Mouse (Mus musculus): ENCODE measurements around the gene Cfap20. TPM values are rescaled to one million over a fixed set of nuclear protein-coding genes. Genes with fewer than 3 reads are reported as not detected.
A peak's percentile ranks its signal among the peaks of the same experiment; 100 is the strongest.

Cfap20 gene
- polyA plus RNA-seq, 1 experiment from 2014 or later, result 167 TPM

- no peak overlapping the region for H3K4me2 ChIP-seq (ENCODE audit: low read depth, low read length)
- peaks cover 34% of the 10 kb centered on the region for H3K4me1 ChIP-seq (ENCODE audit: control insufficient read depth, insufficient read depth, low read length)
- H3K27me3 ChIP-seq (ENCODE audit: control insufficient read depth, insufficient read depth, low read length), result no peaks in the 10 kb centered on the region
- H3K9me3 ChIP-seq (replicated peaks; ENCODE audit: control insufficient read depth, low read length), result no peaks in the 10 kb centered on the region
- no peak overlapping the region for H3K4me3 ChIP-seq (ENCODE audit: low read length)
- no peaks in the 10 kb centered on the region for H3K36me3 ChIP-seq (ENCODE audit: control insufficient read depth, insufficient read depth)
- H3K27ac ChIP-seq (ENCODE audit: low read length), result peak overlapping the region; percentile 61
- 39% methylated on average over 5 of the region's 5 CpGs for WGBS
- ATAC-seq (replicated peaks; ENCODE audit: extremely low read depth, insufficient read depth, low FRiP score), result no peak
- no peak overlapping the region for H3K9ac ChIP-seq (ENCODE audit: low read length)
Observed at GRCm38 (mm10) chr8:95397201-95397600, 37.5 kb downstream of the Cfap20 start.

DNA sequence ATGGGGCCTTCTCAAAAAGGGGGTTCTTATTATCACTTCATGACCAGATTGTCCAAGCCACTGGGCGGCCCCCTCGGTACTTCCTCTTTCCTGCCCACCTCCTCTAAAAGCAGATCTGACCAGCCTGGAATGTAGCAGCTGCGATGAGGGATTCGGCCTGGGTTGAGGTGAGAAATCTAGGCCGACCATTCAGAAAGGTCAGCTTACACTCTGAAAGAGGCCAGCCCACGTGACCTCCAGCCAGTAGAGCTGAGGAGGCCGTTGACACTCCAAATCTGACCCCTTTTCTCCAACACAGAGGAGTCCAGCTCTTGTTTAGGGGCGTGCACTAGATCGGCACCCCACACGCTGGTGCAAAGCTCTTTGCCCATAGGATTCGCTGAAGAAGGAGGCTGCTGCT, 37.9 kb downstream of the Cfap20 start:
- Histone ChIP-seq H3K4me3 (ENCODE audit: low read length) (no peak overlapping the region), H3K9me3 (replicated peaks; ENCODE audit: control insufficient read depth, low read length) (no peaks in the 10 kb centered on the region), H3K36me3 (ENCODE audit: control insufficient read depth, insufficient read depth) (no peaks in the 10 kb centered on the region), H3K4me2 (ENCODE audit: low read depth, low read length) (no peak overlapping the region), H3K27ac (ENCODE audit: low read length) (peak overlapping the region; percentile 61), H3K9ac (ENCODE audit: low read length) (no peak overlapping the region), H3K27me3 (ENCODE audit: control insufficient read depth, insufficient read depth, low read length) (no peaks in the 10 kb centered on the region), H3K4me1 (ENCODE audit: control insufficient read depth, insufficient read depth, low read length) (peaks cover 34% of the 10 kb centered on the region)
- 43% methylated on average over 11 of the region's 11 CpGs for WGBS
- no peak for ATAC-seq (replicated peaks; ENCODE audit: extremely low read depth, insufficient read depth, low FRiP score)

DNA sequence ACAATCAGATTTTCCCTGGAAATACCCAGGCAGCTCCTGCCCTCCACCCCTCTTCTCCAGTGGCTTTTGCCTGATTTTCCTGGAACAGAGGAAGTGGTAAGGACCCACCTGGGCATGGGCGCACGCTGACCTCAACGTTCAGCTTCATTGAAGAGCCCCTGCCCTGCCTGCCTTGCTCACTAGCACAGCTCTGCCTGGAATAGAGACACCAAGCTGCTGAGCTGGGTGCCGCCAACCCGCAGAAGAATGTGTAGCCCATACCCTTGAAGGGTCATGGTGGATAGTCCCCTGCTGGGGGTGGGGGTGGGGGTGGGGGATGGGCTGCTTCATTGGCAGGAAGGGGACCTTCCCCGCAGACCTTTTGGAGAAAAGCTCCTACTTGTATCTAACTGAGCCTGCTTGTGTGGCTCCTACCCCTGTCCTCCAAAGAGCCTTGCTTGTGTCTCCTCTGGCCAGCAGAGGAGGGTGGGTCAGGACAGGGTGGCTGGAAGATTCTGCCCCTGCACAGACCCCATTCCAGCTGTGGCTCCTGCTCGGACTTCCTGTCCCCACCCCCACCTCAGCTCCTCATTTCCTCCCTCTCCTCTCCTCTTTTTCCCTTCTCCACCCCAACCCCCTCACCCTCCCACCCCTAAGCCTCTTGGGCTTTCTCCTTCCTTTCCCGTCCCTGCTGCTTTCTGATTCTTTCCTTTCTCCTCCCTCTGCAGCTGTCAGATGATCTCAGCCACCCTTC, 39.3 kb downstream of the Cfap20 start:
- H3K9ac ChIP-seq (ENCODE audit: low read length), result peak overlapping the region; percentile 58
- H3K4me2 ChIP-seq (ENCODE audit: low read depth, low read length), result 0 out of 2 replicates have a peak overlapping the region, but pooled peaks have one; percentile 16
- 16% methylated on average over 8 of the region's 8 CpGs for WGBS
- H3K27ac ChIP-seq (ENCODE audit: low read length), result peak overlapping the region; percentile 61
- no peaks in the 10 kb centered on the region for H3K9me3 ChIP-seq (replicated peaks; ENCODE audit: control insufficient read depth, low read length)
- H3K27me3 ChIP-seq (ENCODE audit: control insufficient read depth, insufficient read depth, low read length), result no peaks in the 10 kb centered on the region
- no peak overlapping the region for H3K4me3 ChIP-seq (ENCODE audit: low read length)
- no peaks in the 10 kb centered on the region for H3K36me3 ChIP-seq (ENCODE audit: control insufficient read depth, insufficient read depth)
- ATAC-seq (replicated peaks; ENCODE audit: extremely low read depth, insufficient read depth, low FRiP score), result 0 out of 2 replicates have a peak, but pooled peaks have one; percentile 46
- peaks cover 34% of the 10 kb centered on the region for H3K4me1 ChIP-seq (ENCODE audit: control insufficient read depth, insufficient read depth, low read length)

- Histone ChIP-seq H3K27me3 (ENCODE audit: control insufficient read depth, insufficient read depth, low read length) (no peaks in the 10 kb centered on the region), H3K4me3 (ENCODE audit: low read length) (no peak overlapping the region), H3K36me3 (ENCODE audit: control insufficient read depth, insufficient read depth) (no peaks in the 10 kb centered on the region), H3K9me3 (replicated peaks; ENCODE audit: control insufficient read depth, low read length) (no peaks in the 10 kb centered on the region), H3K4me1 (ENCODE audit: control insufficient read depth, insufficient read depth, low read length) (peaks cover 37% of the 10 kb centered on the region), H3K9ac (ENCODE audit: low read length) (no peak overlapping the region), H3K27ac (ENCODE audit: low read length) (peak overlapping the region; percentile 77), H3K4me2 (ENCODE audit: low read depth, low read length) (no peak overlapping the region)
- peak; percentile 46 for ATAC-seq (replicated peaks; ENCODE audit: extremely low read depth, insufficient read depth, low FRiP score)
- WGBS, result 62% methylated on average over 5 of the region's 5 CpGs
Observed at GRCm38 (mm10) chr8:95392604-95393003, 42.1 kb downstream of the Cfap20 start.

- no peak overlapping the region for H3K9ac ChIP-seq (ENCODE audit: low read length)
- no peaks in the 10 kb centered on the region for H3K9me3 ChIP-seq (replicated peaks; ENCODE audit: control insufficient read depth, low read length)
- H3K36me3 ChIP-seq (ENCODE audit: control insufficient read depth, insufficient read depth), result no peaks in the 10 kb centered on the region
- peak overlapping the region; percentile 28; the same call in 1 of the 2 replicates for H3K27ac ChIP-seq (ENCODE audit: low read length)
- 63% methylated on average over 7 of the region's 7 CpGs for WGBS
- peaks cover 24% of the 10 kb centered on the region for H3K4me1 ChIP-seq (ENCODE audit: control insufficient read depth, insufficient read depth, low read length)
- no peak overlapping the region for H3K4me2 ChIP-seq (ENCODE audit: low read depth, low read length)
- H3K27me3 ChIP-seq (ENCODE audit: control insufficient read depth, insufficient read depth, low read length), result no peaks in the 10 kb centered on the region
- no peak overlapping the region for H3K4me3 ChIP-seq (ENCODE audit: low read length)
- ATAC-seq (replicated peaks; ENCODE audit: extremely low read depth, insufficient read depth, low FRiP score), result no peak
Observed at GRCm38 (mm10) chr8:95391101-95391500, 43.6 kb downstream of the Cfap20 start.

DNA sequence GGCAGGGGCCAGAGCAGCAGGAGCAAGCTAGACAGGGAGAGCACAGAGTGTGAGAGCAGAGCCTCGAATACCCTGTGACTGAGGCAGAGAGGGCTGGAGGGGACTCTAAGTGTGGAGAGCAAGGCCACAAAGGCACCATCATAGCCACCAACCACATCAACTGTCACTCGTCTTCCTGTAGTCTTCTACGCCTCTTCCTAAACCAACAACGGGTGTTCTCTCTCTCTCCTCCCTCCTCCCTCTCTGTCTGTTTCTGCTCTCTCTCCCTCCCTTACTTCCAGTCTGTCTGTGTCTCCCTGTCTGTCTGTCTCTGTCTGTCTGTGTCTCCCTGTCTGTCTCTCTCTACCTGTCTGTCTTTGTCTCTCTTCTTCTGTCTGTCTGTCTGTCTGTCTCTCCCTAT, 44.4 kb downstream of the Cfap20 start:
- Histone ChIP-seq H3K27me3 (ENCODE audit: control insufficient read depth, insufficient read depth, low read length) (no peaks in the 10 kb centered on the region), H3K4me3 (ENCODE audit: low read length) (no peak overlapping the region), H3K36me3 (ENCODE audit: control insufficient read depth, insufficient read depth) (no peaks in the 10 kb centered on the region), H3K4me2 (ENCODE audit: low read depth, low read length) (no peak overlapping the region), H3K9me3 (replicated peaks; ENCODE audit: control insufficient read depth, low read length) (no peaks in the 10 kb centered on the region), H3K4me1 (ENCODE audit: control insufficient read depth, insufficient read depth, low read length) (peaks cover 18% of the 10 kb centered on the region), H3K9ac (ENCODE audit: low read length) (no peak overlapping the region), H3K27ac (ENCODE audit: low read length) (peak overlapping the region; percentile 9; the same call in 1 of the 2 replicates)
- ATAC-seq (replicated peaks; ENCODE audit: extremely low read depth, insufficient read depth, low FRiP score), result no peak
- 36% methylated on average over 4 of the region's 4 CpGs for WGBS

DNA sequence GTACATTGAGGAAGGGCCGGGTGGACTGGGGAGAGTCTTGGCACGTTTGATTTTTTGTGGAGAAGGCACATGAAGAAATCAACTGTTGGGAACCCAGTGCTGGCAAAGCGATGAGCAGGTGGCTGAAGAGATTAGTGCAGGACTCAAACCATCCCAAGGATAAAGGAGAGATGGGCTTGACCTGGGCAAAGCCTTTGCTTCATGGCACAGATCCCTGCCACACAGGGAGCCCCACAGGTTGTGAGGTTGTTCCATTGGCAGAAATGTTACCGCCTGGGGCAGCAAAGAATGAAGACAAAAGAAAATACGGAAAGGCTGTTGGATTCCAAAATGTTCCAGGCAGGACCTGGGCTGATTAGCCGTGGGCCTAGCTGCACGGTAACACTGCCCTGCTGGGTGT, 46.7 kb downstream of the Cfap20 start:
- Histone ChIP-seq H3K4me1 (ENCODE audit: control insufficient read depth, insufficient read depth, low read length) (peaks cover 7% of the 10 kb centered on the region), H3K27me3 (ENCODE audit: control insufficient read depth, insufficient read depth, low read length) (no peaks in the 10 kb centered on the region), H3K4me2 (ENCODE audit: low read depth, low read length) (no peak overlapping the region), H3K27ac (ENCODE audit: low read length) (no peak overlapping the region), H3K9ac (ENCODE audit: low read length) (no peak overlapping the region), H3K4me3 (ENCODE audit: low read length) (no peak overlapping the region), H3K9me3 (replicated peaks; ENCODE audit: control insufficient read depth, low read length) (no peaks in the 10 kb centered on the region), H3K36me3 (ENCODE audit: control insufficient read depth, insufficient read depth) (no peaks in the 10 kb centered on the region)
- no peak for ATAC-seq (replicated peaks; ENCODE audit: extremely low read depth, insufficient read depth, low FRiP score)
- WGBS, result 79% methylated on average over 7 of the region's 7 CpGs

- Histone ChIP-seq H3K4me1 (ENCODE audit: control insufficient read depth, insufficient read depth, low read length) (peaks cover 4% of the 10 kb centered on the region), H3K9ac (ENCODE audit: low read length) (no peak overlapping the region), H3K9me3 (replicated peaks; ENCODE audit: control insufficient read depth, low read length) (no peaks in the 10 kb centered on the region), H3K4me2 (ENCODE audit: low read depth, low read length) (no peak overlapping the region), H3K4me3 (ENCODE audit: low read length) (no peak overlapping the region), H3K27me3 (ENCODE audit: control insufficient read depth, insufficient read depth, low read length) (no peaks in the 10 kb centered on the region), H3K27ac (ENCODE audit: low read length) (no peak overlapping the region), H3K36me3 (ENCODE audit: control insufficient read depth, insufficient read depth) (no peaks in the 10 kb centered on the region)
- ATAC-seq (replicated peaks; ENCODE audit: extremely low read depth, insufficient read depth, low FRiP score), result no peak
- 87% methylated on average over 10 of the region's 10 CpGs for WGBS
Observed at GRCm38 (mm10) chr8:95387221-95387620, 47.4 kb downstream of the Cfap20 start.

- Histone ChIP-seq H3K4me3 (ENCODE audit: low read length) (no peak overlapping the region), H3K27ac (ENCODE audit: low read length) (no peak overlapping the region), H3K36me3 (ENCODE audit: control insufficient read depth, insufficient read depth) (no peaks in the 10 kb centered on the region), H3K27me3 (ENCODE audit: control insufficient read depth, insufficient read depth, low read length) (no peaks in the 10 kb centered on the region), H3K4me2 (ENCODE audit: low read depth, low read length) (no peak overlapping the region), H3K4me1 (ENCODE audit: control insufficient read depth, insufficient read depth, low read length) (peaks cover 3% of the 10 kb centered on the region), H3K9me3 (replicated peaks; ENCODE audit: control insufficient read depth, low read length) (no peaks in the 10 kb centered on the region), H3K9ac (ENCODE audit: low read length) (no peak overlapping the region)
- WGBS, result 54% methylated on average over 5 of the region's 5 CpGs
- no peak for ATAC-seq (replicated peaks; ENCODE audit: extremely low read depth, insufficient read depth, low FRiP score)
Observed at GRCm38 (mm10) chr8:95386037-95386436, 48.6 kb downstream of the Cfap20 start.

Measured in heart, embryonic 16.5 days (tissue).